Mouse (Mus musculus): ENCODE results near the gene Sap30bp. TPM values are rescaled to one million over a fixed set of nuclear protein-coding genes. Genes with fewer than 3 reads are reported as not detected.

The Sap30bp gene
- total and polyA plus RNA-seq, 3 experiments = 49.1 to 69.2 TPM; not detected in 1

GRCm38 (mm10) chr11:115899486-115900266 is 33.4 kb upstream of the Sap30bp start, which contains the start of gene Smim5 (continued):
- TF ChIP-seq CHD1 (IDR thresholded peaks at IDR 0.05; ENCODE audit: low read depth, low read length) (peak; percentile 66), POLR2AphosphoS2 (IDR thresholded peaks at IDR 0.05; ENCODE audit: low read length) (peak; percentile 39), MXI1 (IDR thresholded peaks at IDR 0.05; ENCODE audit: low read depth, low read length) (peak; percentile 95), ZC3H11A (IDR thresholded peaks at IDR 0.05; ENCODE audit: low read depth, low read length) (no peak), MEF2A (IDR thresholded peaks at IDR 0.05; ENCODE audit: extremely low read depth, insufficient replicate concordance, low read depth, low read length, poor library complexity, severe bottlenecking) (no peak), POLR2A (IDR thresholded peaks at IDR 0.05; ENCODE audit: control insufficient read depth in 1 of 2, insufficient read depth in 1 of 2, low read depth in 1 of 2, low read length in 2 of 2, poor library complexity in 1 of 2) (peak; percentile 58 to 76), NRF1 (IDR thresholded peaks at IDR 0.05; ENCODE audit: insufficient read depth, low read depth, low read length, poor library complexity, severe bottlenecking) (no peak), USF1 (IDR thresholded peaks at IDR 0.05; ENCODE audit: low read depth, low read length) (no peak), MAX (IDR thresholded peaks at IDR 0.05; ENCODE audit: low read length) (no peak)

- Histone ChIP-seq H3K4me1 (ENCODE audit: control insufficient read depth in 1 of 2, insufficient read depth in 2 of 2, low read length in 2 of 2) (peaks cover 20 to 40% of the 10 kb centered on the region in 2 experiments), H3K27me3 (ENCODE audit: control insufficient read depth in 1 of 2, insufficient read depth in 2 of 2, low read length in 2 of 2) (no peaks in the 10 kb centered on the region), H3K9me3 (replicated peaks; ENCODE audit: insufficient read depth, low read length) (no peaks in the 10 kb centered on the region), H3K79me2 (ENCODE audit: control insufficient read depth, insufficient read depth, low read length, poor library complexity) (peaks cover 34% of the 10 kb centered on the region), H3K36me3 (ENCODE audit: control insufficient read depth in 1 of 2, insufficient read depth in 2 of 2, low read length in 2 of 2) (peaks cover 0 to 33% of the 10 kb centered on the region in 2 experiments; a peak in 2 of 4 replicates), H3K4me3 (ENCODE audit: control insufficient read depth in 1 of 2, insufficient read depth in 1 of 2, low read depth in 2 of 2, low read length in 2 of 2) (peak overlapping the region; percentile 68 to 69), H3K9ac (ENCODE audit: control insufficient read depth, low read depth, low read length, poor library complexity, severe bottlenecking) (peak overlapping the region; percentile 72), H3K27ac (ENCODE audit: control insufficient read depth, low read depth, low read length) (peak overlapping the region; percentile 98)
- DNase-seq (ENCODE audit: low read depth, low spot score) = peak; percentile 69
- TF ChIP-seq ZC3H11A (IDR thresholded peaks at IDR 0.05; ENCODE audit: low read depth, low read length) (no peak), GATA1 (IDR thresholded peaks at IDR 0.05; ENCODE audit: low read depth, low read length) (no peak), POLR2AphosphoS5 (IDR thresholded peaks at IDR 0.05; ENCODE audit: borderline replicate concordance, low read depth, low read length) (0 out of 2 replicates have a peak, but pooled peaks have one; percentile 29), ZMIZ1 (IDR thresholded peaks at IDR 0.05; ENCODE audit: low read depth, low read length) (no peak), ETS1 (IDR thresholded peaks at IDR 0.05; ENCODE audit: low read depth, low read length) (no peak), SIN3A (IDR thresholded peaks at IDR 0.05; ENCODE audit: low read length) (no peak), POLR2A (IDR thresholded peaks at IDR 0.05; ENCODE audit: control insufficient read depth in 1 of 2, insufficient read depth in 1 of 2, low read depth in 1 of 2, low read length in 2 of 2, poor library complexity in 1 of 2) (peak in 1 of 2 experiments; percentile 32; a peak in 1 of 4 replicates), UBTF (IDR thresholded peaks at IDR 0.05; ENCODE audit: borderline replicate concordance, insufficient read depth, low read depth, low read length) (no peak)
Measured at GRCm38 (mm10) chr11:115900561-115901337, 32.3 kb upstream of the Sap30bp start.

Data from MEL (cell line).